In genomic region chr11:19912179-19912578, GRCm38 (mm10) we compare ENCODE assay signal across 24 mouse cellular contexts.
"Had no signal": no experiment of that assay in that cellular context is flagged by ENCODE, and none has a peak within 500 bp of the region (broad histone marks: within the 10 kb centered on the region; RNA-seq: fewer than 3 reads in every experiment).

No protein-coding gene starts in this region.

- H3K4me2 ChIP-seq: hindbrain, embryonic 15.5 days; limb, embryonic 12.5 days; limb, embryonic 15.5 days; liver, embryonic 11.5 days; liver, embryonic 15.5 days; lung, embryonic 15.5 days; midbrain, embryonic 12.5 days; midbrain, embryonic 15.5 days; neural tube, embryonic 12.5 days; neural tube, embryonic 15.5 days had no signal

- H3K4me3 ChIP-seq: hindbrain, embryonic 15.5 days; left cerebral cortex, adult 2 months; limb, embryonic 12.5 days; limb, embryonic 15.5 days; liver, embryonic 15.5 days; lung, embryonic 15.5 days; midbrain, embryonic 12.5 days; midbrain, embryonic 15.5 days; neural tube, embryonic 12.5 days; neural tube, embryonic 15.5 days had no signal

- H3K9ac ChIP-seq: hindbrain, embryonic 15.5 days; limb, embryonic 12.5 days; limb, embryonic 15.5 days; liver, embryonic 15.5 days; lung, embryonic 15.5 days; midbrain, embryonic 12.5 days; midbrain, embryonic 15.5 days; neural tube, embryonic 12.5 days; neural tube, embryonic 15.5 days had no signal

- H3K36me3 ChIP-seq: hindbrain, embryonic 15.5 days; limb, embryonic 12.5 days; limb, embryonic 15.5 days; liver, embryonic 15.5 days; lung, embryonic 15.5 days; midbrain, embryonic 12.5 days; midbrain, embryonic 15.5 days; neural tube, embryonic 12.5 days; neural tube, embryonic 15.5 days had no signal

- H3K27ac ChIP-seq: hindbrain, embryonic 15.5 days; left cerebral cortex, adult 2 months; limb, embryonic 12.5 days; limb, embryonic 15.5 days; liver, embryonic 15.5 days; lung, embryonic 15.5 days; macrophage; midbrain, embryonic 12.5 days; midbrain, embryonic 15.5 days; neural tube, embryonic 12.5 days; neural tube, embryonic 15.5 days had no signal

- H3K9me3 ChIP-seq: limb, embryonic 15.5 days; liver, embryonic 15.5 days; lung, embryonic 15.5 days had no signal

- H3K27me3 ChIP-seq: hindbrain, embryonic 15.5 days; limb, embryonic 12.5 days; limb, embryonic 15.5 days; liver, embryonic 15.5 days; lung, embryonic 15.5 days; neural tube, embryonic 12.5 days; neural tube, embryonic 15.5 days had no signal

- H3K4me1 ChIP-seq: hindbrain, embryonic 15.5 days; limb, embryonic 12.5 days; limb, embryonic 15.5 days; liver, embryonic 15.5 days; lung, embryonic 15.5 days; midbrain, embryonic 12.5 days; midbrain, embryonic 15.5 days; neural tube, embryonic 12.5 days; neural tube, embryonic 15.5 days had no signal

- ATAC-seq: midbrain, embryonic 15.5 days had no signal

- DNase-seq: kidney, adult 18-20 months; kidney, adult 9 months; kidney, postnatal 14 days; kidney, postnatal 4 days; layer of hippocampus, postnatal 36 days; left cerebral cortex, postnatal 4 days; lung, adult 18-20 months; retina, postnatal 1 day; right cerebral cortex, postnatal 25 days; spleen, adult 18-20 months; thymus, adult 18-20 months; thymus, postnatal 25 days had no signal
